Mouse (Mus musculus): ENCODE data around the gene Fam234a. TPM values are rescaled to one million over a fixed set of nuclear protein-coding genes. Genes with fewer than 3 reads are reported as not detected.
"Not testable (repeated sequence)": the region's sequence is repeated elsewhere in the genome, so short reads cannot be mapped to it uniquely, and the experiment has no call there.

The Fam234a gene
- polyA plus RNA-seq (2014; fragmentation: Nextera tagmentation; extraction: Ambion mirVana), result 43.9 and 48.1 TPM in 2 replicates

GRCm38 (mm10) chr17:26244101-26244841 lies at the start of gene Fam234a:
Fam234a (minus strand) TSS chr17:26244242.
- WGBS, result 6% methylated on average over 33 of the region's 33 CpGs
- H3K27ac ChIP-seq (replicated peaks in 1 of 2; ENCODE audit: control insufficient read depth in 1 of 2, insufficient read depth in 1 of 2, low read depth in 2 of 2, low read length in 2 of 2), result peak within 1 kb of the TSS; percentile 81 to 82
- H3K9ac ChIP-seq (ENCODE audit: low read length), result peak within 1 kb of the TSS; percentile 83
- ATAC-seq (ENCODE audit: insufficient number of reproducible peaks, insufficient read depth, low FRiP score, low read depth), result peak; percentile 96
- no peaks in the 10 kb centered on the region for H3K9me3 ChIP-seq (ENCODE audit: control insufficient read depth, low read length)
- H3K4me1 ChIP-seq (ENCODE audit: control insufficient read depth in 2 of 2, insufficient read depth in 2 of 2, low read length in 2 of 2), result peaks cover 0 to 13% of the 10 kb centered on the region in 2 experiments; a peak in 3 of 4 replicates
- H3K36me3 ChIP-seq (ENCODE audit: control insufficient read depth, insufficient read depth, low read length), result no peaks in the 10 kb centered on the region
- peak within 1 kb of the TSS; percentile 86 for H3K4me2 ChIP-seq (ENCODE audit: low read length)
- peak within 1 kb of the TSS; percentile 71 to 89 for H3K4me3 ChIP-seq (ENCODE audit: control insufficient read depth in 1 of 2, insufficient read depth in 1 of 2, low read depth in 1 of 2, low read length in 2 of 2)
- H3K27me3 ChIP-seq (ENCODE audit: control insufficient read depth, insufficient read depth, low read length), result no peaks in the 10 kb centered on the region

GRCm38 (mm10) chr17:26289475-26289874 lies 45.4 kb upstream of the Fam234a start:
- Histone ChIP-seq H3K36me3 (ENCODE audit: control insufficient read depth, insufficient read depth, low read length) (peaks cover 49% of the 10 kb centered on the region), H3K4me1 (ENCODE audit: control insufficient read depth in 2 of 2, insufficient read depth in 2 of 2, low read length in 2 of 2) (no peaks in the 10 kb centered on the region), H3K9me3 (ENCODE audit: control insufficient read depth, low read length) (peaks cover 10% of the 10 kb centered on the region), H3K27me3 (ENCODE audit: control insufficient read depth, insufficient read depth, low read length) (no peaks in the 10 kb centered on the region), H3K27ac (replicated peaks in 1 of 2; ENCODE audit: control insufficient read depth in 1 of 2, insufficient read depth in 1 of 2, low read depth in 2 of 2, low read length in 2 of 2) (no peak overlapping the region), H3K9ac (ENCODE audit: low read length) (no peak overlapping the region), H3K4me3 (ENCODE audit: control insufficient read depth in 1 of 2, insufficient read depth in 1 of 2, low read depth in 1 of 2, low read length in 2 of 2) (no peak overlapping the region), H3K4me2 (ENCODE audit: low read length) (no peak overlapping the region)
- ATAC-seq (ENCODE audit: insufficient number of reproducible peaks, insufficient read depth, low FRiP score, low read depth), result no peak
- WGBS, result 76% methylated on average over 4 of the region's 4 CpGs

GRCm38 (mm10) chr17:26286199-26286955 lies 42.3 kb upstream of the Fam234a start:
- Histone ChIP-seq H3K4me3 (ENCODE audit: control insufficient read depth in 1 of 2, insufficient read depth in 1 of 2, low read depth in 1 of 2, low read length in 2 of 2) (no peak overlapping the region), H3K36me3 (ENCODE audit: control insufficient read depth, insufficient read depth, low read length) (peaks cover 80% of the 10 kb centered on the region), H3K27ac (replicated peaks in 1 of 2; ENCODE audit: control insufficient read depth in 1 of 2, insufficient read depth in 1 of 2, low read depth in 2 of 2, low read length in 2 of 2) (no peak overlapping the region)

GRCm38 (mm10) chr17:26276711-26277110 lies 32.7 kb upstream of the Fam234a start:
- Histone ChIP-seq H3K27me3 (ENCODE audit: control insufficient read depth, insufficient read depth, low read length) (no peaks in the 10 kb centered on the region), H3K9me3 (ENCODE audit: control insufficient read depth, low read length) (no peaks in the 10 kb centered on the region), H3K4me1 (ENCODE audit: control insufficient read depth in 2 of 2, insufficient read depth in 2 of 2, low read length in 2 of 2) (no peaks in the 10 kb centered on the region), H3K36me3 (ENCODE audit: control insufficient read depth, insufficient read depth, low read length) (peaks cover 94% of the 10 kb centered on the region), H3K27ac (replicated peaks in 1 of 2; ENCODE audit: control insufficient read depth in 1 of 2, insufficient read depth in 1 of 2, low read depth in 2 of 2, low read length in 2 of 2) (no peak overlapping the region), H3K4me3 (ENCODE audit: control insufficient read depth in 1 of 2, insufficient read depth in 1 of 2, low read depth in 1 of 2, low read length in 2 of 2) (no peak overlapping the region), H3K4me2 (ENCODE audit: low read length) (no peak overlapping the region), H3K9ac (ENCODE audit: low read length) (no peak overlapping the region)
- no peak for ATAC-seq (ENCODE audit: insufficient number of reproducible peaks, insufficient read depth, low FRiP score, low read depth)
- WGBS, result 90% methylated on average over 4 of the region's 4 CpGs

More at GRCm38 (mm10) chr17:26286199-26286955, 42.3 kb upstream of the Fam234a start:
- H3K9ac ChIP-seq (ENCODE audit: low read length), result no peak overlapping the region
- no peak overlapping the region for H3K4me2 ChIP-seq (ENCODE audit: low read length)
- ATAC-seq (ENCODE audit: insufficient number of reproducible peaks, insufficient read depth, low FRiP score, low read depth), result no peak
- H3K9me3 ChIP-seq (ENCODE audit: control insufficient read depth, low read length), result peaks cover 5% of the 10 kb centered on the region
- H3K27me3 ChIP-seq (ENCODE audit: control insufficient read depth, insufficient read depth, low read length), result no peaks in the 10 kb centered on the region
- WGBS, result 82% methylated on average over 8 of the region's 8 CpGs
- no peaks in the 10 kb centered on the region for H3K4me1 ChIP-seq (ENCODE audit: control insufficient read depth in 2 of 2, insufficient read depth in 2 of 2, low read length in 2 of 2)

GRCm38 (mm10) chr17:26275933-26276332 lies 31.9 kb upstream of the Fam234a start:
- WGBS, result 72% methylated on average over 13 of the region's 13 CpGs
- Histone ChIP-seq H3K4me1 (ENCODE audit: control insufficient read depth in 2 of 2, insufficient read depth in 2 of 2, low read length in 2 of 2) (no peaks in the 10 kb centered on the region), H3K4me3 (ENCODE audit: control insufficient read depth in 1 of 2, insufficient read depth in 1 of 2, low read depth in 1 of 2, low read length in 2 of 2) (no peak overlapping the region), H3K27ac (replicated peaks in 1 of 2; ENCODE audit: control insufficient read depth in 1 of 2, insufficient read depth in 1 of 2, low read depth in 2 of 2, low read length in 2 of 2) (no peak overlapping the region), H3K4me2 (ENCODE audit: low read length) (no peak overlapping the region), H3K36me3 (ENCODE audit: control insufficient read depth, insufficient read depth, low read length) (peaks cover 94% of the 10 kb centered on the region), H3K27me3 (ENCODE audit: control insufficient read depth, insufficient read depth, low read length) (no peaks in the 10 kb centered on the region), H3K9ac (ENCODE audit: low read length) (no peak overlapping the region), H3K9me3 (ENCODE audit: control insufficient read depth, low read length) (no peaks in the 10 kb centered on the region)
- no peak for ATAC-seq (ENCODE audit: insufficient number of reproducible peaks, insufficient read depth, low FRiP score, low read depth)

- Histone ChIP-seq H3K4me3 (ENCODE audit: control insufficient read depth in 1 of 2, insufficient read depth in 1 of 2, low read depth in 1 of 2, low read length in 2 of 2) (no peak overlapping the region), H3K36me3 (ENCODE audit: control insufficient read depth, insufficient read depth, low read length) (peaks cover 90% of the 10 kb centered on the region), H3K4me2 (ENCODE audit: low read length) (no peak overlapping the region), H3K4me1 (ENCODE audit: control insufficient read depth in 2 of 2, insufficient read depth in 2 of 2, low read length in 2 of 2) (no peaks in the 10 kb centered on the region), H3K9ac (ENCODE audit: low read length) (no peak overlapping the region), H3K27ac (replicated peaks in 1 of 2; ENCODE audit: control insufficient read depth in 1 of 2, insufficient read depth in 1 of 2, low read depth in 2 of 2, low read length in 2 of 2) (no peak overlapping the region), H3K9me3 (ENCODE audit: control insufficient read depth, low read length) (no peaks in the 10 kb centered on the region), H3K27me3 (ENCODE audit: control insufficient read depth, insufficient read depth, low read length) (no peaks in the 10 kb centered on the region)
- ATAC-seq (ENCODE audit: insufficient number of reproducible peaks, insufficient read depth, low FRiP score, low read depth), result no peak
- WGBS, result 85% methylated on average over 3 of the region's 3 CpGs
Observed at GRCm38 (mm10) chr17:26272586-26272985, 28.5 kb upstream of the Fam234a start.

DNA sequence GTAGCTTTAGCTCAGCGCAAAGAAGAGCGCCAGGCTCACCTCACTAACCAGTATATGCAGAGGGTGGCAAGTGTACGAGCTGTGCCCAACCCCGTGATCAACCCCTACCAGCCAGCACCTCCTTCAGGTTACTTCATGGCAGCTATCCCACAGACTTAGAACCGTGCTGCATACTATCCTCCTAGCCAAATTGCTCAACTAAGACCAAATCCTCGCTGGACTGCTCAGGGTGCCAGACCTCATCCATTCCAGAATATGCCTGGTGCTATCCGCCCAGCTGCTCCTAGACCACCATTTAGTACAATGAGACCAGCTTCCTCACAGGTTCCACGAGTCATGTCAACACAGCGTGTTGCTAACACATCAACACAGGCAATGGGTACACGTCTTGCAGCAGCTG lies 25.5 kb upstream of the Fam234a start:
- peaks cover 90% of the 10 kb centered on the region for H3K36me3 ChIP-seq (ENCODE audit: control insufficient read depth, insufficient read depth, low read length)
- not testable (repeated sequence) for H3K4me2 ChIP-seq (ENCODE audit: low read length); H3K4me3 ChIP-seq (ENCODE audit: control insufficient read depth in 1 of 2, insufficient read depth in 1 of 2, low read depth in 1 of 2, low read length in 2 of 2); H3K4me1 ChIP-seq (ENCODE audit: control insufficient read depth in 2 of 2, insufficient read depth in 2 of 2, low read length in 2 of 2); H3K27ac ChIP-seq (replicated peaks in 1 of 2; ENCODE audit: control insufficient read depth in 1 of 2, insufficient read depth in 1 of 2, low read depth in 2 of 2, low read length in 2 of 2); ATAC-seq (ENCODE audit: insufficient number of reproducible peaks, insufficient read depth, low FRiP score, low read depth); H3K9ac ChIP-seq (ENCODE audit: low read length); H3K27me3 ChIP-seq (ENCODE audit: control insufficient read depth, insufficient read depth, low read length); H3K9me3 ChIP-seq (ENCODE audit: control insufficient read depth, low read length)
- 91% methylated on average over 9 of the region's 10 CpGs for WGBS
